8 mouse cellular contexts compared by ENCODE assay signal in the genomic region with DNA sequence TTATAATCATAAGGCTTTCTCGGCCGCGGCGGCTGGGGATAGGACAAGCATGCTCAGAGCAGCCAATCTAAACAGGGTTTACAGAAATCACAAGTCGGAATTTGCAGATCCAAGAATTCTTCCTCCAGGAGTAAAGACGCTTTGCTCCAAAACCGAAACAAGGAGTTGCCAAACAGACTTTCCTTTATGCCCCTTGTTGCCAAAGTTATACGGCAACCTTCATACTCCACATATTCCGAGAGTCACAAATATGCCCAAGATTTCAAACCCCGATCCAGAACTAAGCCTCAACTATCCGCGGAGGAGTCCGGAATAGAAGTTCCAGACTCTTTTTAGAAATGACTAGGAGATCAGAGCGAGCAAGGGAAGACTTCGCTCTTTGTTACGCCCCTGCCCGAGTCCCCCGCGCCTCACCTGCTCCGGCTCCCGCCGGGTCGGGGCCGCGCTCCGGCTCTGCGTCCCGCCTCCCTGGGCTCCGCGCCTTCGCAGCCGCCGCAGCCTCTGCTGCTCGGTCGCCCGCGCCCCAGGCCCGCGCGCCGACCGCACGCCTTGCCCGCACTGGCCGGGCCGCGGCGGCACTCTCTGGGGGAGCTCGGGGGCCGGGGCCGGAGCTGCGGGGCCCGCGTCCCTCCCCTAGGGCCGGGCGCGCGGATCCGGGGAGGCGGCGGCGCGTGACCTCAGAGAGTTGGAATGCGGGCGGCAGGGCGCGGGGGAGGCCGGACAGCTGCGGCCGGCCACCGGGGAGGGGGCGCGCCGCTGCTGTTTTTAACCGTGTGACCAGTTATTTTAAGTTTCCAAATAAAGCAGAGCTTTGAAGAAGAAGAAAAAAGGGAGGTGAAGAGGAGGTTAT. TPM values are rescaled to one million over a fixed set of nuclear protein-coding genes. Genes with fewer than 3 reads are reported as not detected.
DNase-seq lines count a peak whose midpoint lies in the region; ATAC-seq and TF ChIP-seq lines count a peak whose summit lies in the region.

A gene (minus strand): TSS at position 455 of the 850 bp plus-strand sequence.

- ATAC-seq in intestine, postnatal 0 days = peak; percentile 83

- peak within 1 kb of the TSS; percentile 94 for H3K9ac ChIP-seq in intestine, postnatal 0 days (ENCODE audit: low read depth, low read length)

- H3K4me2 ChIP-seq in intestine, postnatal 0 days (replicated peaks; ENCODE audit: low read depth) = peak within 1 kb of the TSS; percentile 77

- WGBS in intestine, postnatal 0 days = under 1% methylated on average over 71 of the region's 75 CpGs

- peak; percentile 10 for DNase-seq in thymus, postnatal 14 days
- DNase-seq in thymus, postnatal 0 days (ENCODE audit: low spot score) = no peak
- DNase-seq in embryo, embryonic 10 days (ENCODE audit: low spot score) = peak; percentile 70
- DNase-seq in heart, adult 11 months = peak; percentile 98
- DNase-seq in lung, adult 18-20 months = peak; percentile 74 to 78
- peak; percentile 64 for DNase-seq in ovary, postnatal 10 days (ENCODE audit: low spot score)
- DNase-seq in T-cell, adult 2 months (ENCODE audit: low spot score) = no peak

- H3K4me3 ChIP-seq in intestine, postnatal 0 days (ENCODE audit: low read depth, low read length) = peak within 1 kb of the TSS; percentile 89

- no peak for TF ChIP-seq CTCF in intestine, postnatal 0 days (IDR thresholded peaks at IDR 0.05; ENCODE audit: low read depth)

- peaks cover 6% of the 10 kb centered on the region; the same call in 1 of the 2 replicates for H3K4me1 ChIP-seq in intestine, postnatal 0 days (replicated peaks; ENCODE audit: control insufficient read depth, insufficient read depth, low read length)

- no peaks in the 10 kb centered on the region for H3K9me3 ChIP-seq in intestine, postnatal 0 days (ENCODE audit: control insufficient read depth)

- H3K27me3 ChIP-seq in intestine, postnatal 0 days (replicated peaks; ENCODE audit: control insufficient read depth, insufficient read depth, low read length) = no peaks in the 10 kb centered on the region

- peak within 1 kb of the TSS; percentile 91 for H3K27ac ChIP-seq in intestine, postnatal 0 days (ENCODE audit: low read depth, low read length)

- H3K36me3 ChIP-seq in intestine, postnatal 0 days (ENCODE audit: control insufficient read depth, insufficient read depth) = no peaks in the 10 kb centered on the region

RNA-seq across cellular contexts. Expression of the gene that starts here (rescaled TPM):
- 1.4 and 1.6 TPM in 2 replicates for polyA plus RNA-seq in thymus, postnatal 0 days (2015; fragmentation: Nextera tagmentation; extraction: Ambion mirVana)
- 4.3 and 4.7 TPM in 2 replicates for polyA plus RNA-seq in intestine, postnatal 0 days (2015; fragmentation: Nextera tagmentation; extraction: Ambion mirVana)

Comparison
In these comparisons a context has a peak if more than half of its experiments do, and no peak if none do; other contexts are left out.
1. DNase-seq: peak in thymus, postnatal 14 days (single experiment), embryo, embryonic 10 days (single experiment), heart, adult 11 months (single experiment), lung, adult 18-20 months (2 of 2) and ovary, postnatal 10 days (single experiment); none in thymus, postnatal 0 days (single experiment) and T-cell, adult 2 months (single experiment).